Mouse (Mus musculus) stomach, adult 2 months (tissue): ENCODE measurements around the gene Olfr452. TPM values are rescaled to one million over a fixed set of nuclear protein-coding genes. Genes with fewer than 3 reads are reported as not detected.

Experiments used
- polyA plus RNA-seq: library from polyadenylated mRNA; depleted of rRNA; stranded (reverse); fragments of >200 nt; gene quantifications from 2 replicates; pipeline ENCODE4 v1.2.3, GENCODE M21; 2012; rRNA removed

Gene Olfr452
- polyA plus RNA-seq: not detected in 2 replicates

DNA sequence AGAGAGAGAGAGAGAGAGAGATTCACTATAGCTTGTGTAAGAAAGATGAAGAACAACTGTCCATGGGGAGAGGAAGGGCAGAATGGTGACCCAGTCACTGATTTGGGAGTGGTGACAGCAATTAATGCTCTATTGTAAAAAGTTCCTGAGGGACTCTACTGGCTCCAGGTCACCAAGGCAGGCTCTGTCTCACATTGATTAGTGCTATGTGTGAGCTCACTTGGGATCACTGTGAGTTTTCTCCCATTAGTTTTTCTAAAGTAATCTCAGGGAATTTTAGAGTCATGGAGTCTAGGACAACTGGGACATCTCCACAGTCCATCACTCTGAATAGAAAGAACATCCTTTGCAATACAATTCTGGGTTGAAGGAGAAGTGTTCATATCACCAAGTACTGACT lies at the start of gene Olfr452:
Olfr452 (plus strand) TSS at position 301 of the 400 bp plus-strand sequence.

DNA sequence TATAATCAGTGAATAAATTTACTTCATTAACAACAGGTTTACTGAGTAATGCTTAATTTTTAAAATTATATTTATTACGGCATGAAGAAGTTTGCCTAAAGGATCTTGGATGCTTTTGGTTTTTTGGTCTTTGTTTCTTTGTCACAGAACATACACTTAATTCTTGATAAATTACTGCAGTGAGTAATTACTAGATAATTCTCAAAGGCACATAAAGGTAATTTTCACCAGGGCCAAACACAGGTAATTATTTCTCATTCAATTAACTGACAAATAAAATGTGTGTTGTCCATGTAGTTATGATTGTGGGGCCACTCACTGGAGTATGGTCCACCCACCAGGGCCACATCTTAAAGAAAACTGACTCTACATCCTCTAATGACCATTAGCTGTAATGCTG lies 45.8 kb upstream of the Olfr452 start, which contains the start of gene Olfr453:
Olfr453 (plus strand) TSS at position 301 of the 400 bp plus-strand sequence.

DNA sequence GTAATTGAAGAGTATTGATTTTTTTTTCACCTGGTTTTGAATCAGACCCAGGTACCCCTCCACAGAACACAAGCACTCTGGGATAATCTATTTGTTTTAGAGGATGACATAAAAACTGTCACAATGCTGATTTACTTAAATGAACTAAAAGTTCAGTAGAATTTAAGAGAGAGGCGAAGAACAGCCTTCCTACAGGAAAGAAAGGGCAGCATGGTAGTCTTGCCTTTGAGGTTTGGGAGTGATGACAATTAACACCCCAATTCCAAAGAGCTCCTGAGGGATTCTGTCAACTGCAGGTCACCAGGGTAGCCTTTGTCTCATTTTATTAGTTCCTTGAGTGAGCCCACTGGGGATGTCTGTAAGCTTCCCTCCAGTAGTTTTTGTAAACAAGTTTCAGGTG lies 28.8 kb upstream of the Olfr452 start, which contains the start of gene Olfr38:
Olfr38 (plus strand) TSS at position 301 of the 400 bp plus-strand sequence.

DNA sequence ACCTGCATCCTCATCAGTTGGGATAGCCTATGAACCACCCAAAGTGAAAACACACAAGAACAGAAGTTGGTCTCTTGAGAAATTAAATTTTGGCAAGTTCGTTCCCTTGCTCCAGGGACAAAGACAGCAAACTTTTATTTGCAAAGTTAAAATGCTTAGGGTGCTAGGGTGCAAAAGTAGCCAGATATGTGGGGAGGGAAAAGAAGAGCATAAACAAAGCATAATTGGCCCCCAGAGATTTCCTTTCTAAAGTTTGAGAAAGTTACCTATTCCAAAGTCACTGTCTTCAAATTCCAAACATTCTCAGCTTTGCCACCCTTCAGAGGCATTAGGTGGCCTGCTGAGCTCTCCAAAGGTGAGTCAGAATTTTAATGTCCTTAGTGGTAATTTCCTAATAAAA lies 26.7 kb downstream of the Olfr452 start, which contains the start of gene Olfr450:
Olfr450 (plus strand) TSS at position 301 of the 400 bp plus-strand sequence.

DNA sequence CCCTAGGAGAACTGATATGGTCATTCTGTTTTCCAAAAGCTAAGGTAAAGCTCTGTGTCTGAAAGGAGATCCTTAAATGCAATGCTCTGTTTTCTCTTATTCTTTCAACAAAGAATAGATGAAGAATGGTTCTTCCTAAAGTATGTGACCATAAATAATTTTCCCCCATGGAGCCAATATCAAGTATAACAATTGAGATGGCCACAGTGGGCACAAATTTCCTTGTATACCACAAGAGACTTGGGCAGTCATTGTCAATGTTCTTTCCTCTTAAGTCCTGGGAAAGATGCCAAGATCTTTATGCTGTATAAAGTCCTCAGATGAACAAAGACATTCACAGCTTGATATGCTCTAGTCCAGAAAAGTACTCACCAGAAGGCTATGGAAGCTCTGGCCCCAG lies 49.2 kb downstream of the Olfr452 start, which contains the start of gene Olfr449:
Olfr449 (plus strand) TSS at position 301 of the 400 bp plus-strand sequence.

Other genes with a start within 250 kb of the Olfr452 start
- not detected in 2 replicates for gene Olfr455, start 237.5 kb upstream of the Olfr452 start, polyA plus RNA-seq
- not detected in 2 replicates for gene Tcaf3, start 187.4 kb upstream of the Olfr452 start, polyA plus RNA-seq
- gene Tcaf2, start 139.8 kb upstream of the Olfr452 start, polyA plus RNA-seq: 2.4 and 3.3 TPM in 2 replicates
- gene Tcaf1, start 75.0 kb upstream of the Olfr452 start, polyA plus RNA-seq: 3.0 and 3.2 TPM in 2 replicates
- not detected in 2 replicates for gene Olfr453, start 45.7 kb upstream of the Olfr452 start, polyA plus RNA-seq
- not detected in 2 replicates for gene Olfr38, start 28.7 kb upstream of the Olfr452 start, polyA plus RNA-seq
- not detected in 2 replicates for gene Olfr450, start 26.8 kb downstream of the Olfr452 start, polyA plus RNA-seq
- not detected in 2 replicates for gene Olfr449, start 49.3 kb downstream of the Olfr452 start, polyA plus RNA-seq
- gene Olfr448, start 105.3 kb downstream of the Olfr452 start, polyA plus RNA-seq: not detected in 2 replicates
- gene Olfr447, start 123.8 kb downstream of the Olfr452 start, polyA plus RNA-seq: not detected in 2 replicates
- gene Olfr446, start 136.3 kb downstream of the Olfr452 start, polyA plus RNA-seq: not detected in 2 replicates
- not detected in 2 replicates for gene Olfr444, start 164.0 kb downstream of the Olfr452 start, polyA plus RNA-seq